Mouse (Mus musculus): ENCODE results near the gene Fv1. TPM values are rescaled to one million over a fixed set of nuclear protein-coding genes. Genes with fewer than 3 reads are reported as not detected.

Gene Fv1
- polyA plus RNA-seq, 1 experiment from 2014 or later: 14.7 TPM

GRCm38 (mm10) chr4:147887277-147887676, 18.5 kb downstream of the Fv1 start:
- DNase-seq (ENCODE audit: low spot score) (no peak), ATAC-seq (replicated peaks; ENCODE audit: insufficient number of reproducible peaks, low FRiP score, low TSS enrichment, low read depth) (no peak)
- no peaks in the 10 kb centered on the region for H3K27me3 ChIP-seq (ENCODE audit: control insufficient read depth, insufficient read depth, low read length)
- no peak overlapping the region for H3K9ac ChIP-seq (replicated peaks; ENCODE audit: low read length)
- H3K9me3 ChIP-seq (replicated peaks; ENCODE audit: control insufficient read depth, low read length): no peaks in the 10 kb centered on the region
- 91% methylated on average over 7 of the region's 7 CpGs for WGBS
- no peak overlapping the region for H3K27ac ChIP-seq (replicated peaks; ENCODE audit: low read depth, low read length)
- no peaks in the 10 kb centered on the region for H3K4me1 ChIP-seq (ENCODE audit: control insufficient read depth, insufficient read depth, low read length)
- H3K4me2 ChIP-seq (ENCODE audit: low read depth, low read length): no peak overlapping the region
- H3K4me3 ChIP-seq (ENCODE audit: low read depth, low read length): no peak overlapping the region
- H3K36me3 ChIP-seq (replicated peaks; ENCODE audit: control insufficient read depth, insufficient read depth, low read depth, low read length): peaks cover 8% of the 10 kb centered on the region

- H3K4me3 ChIP-seq (ENCODE audit: low read depth, low read length): no peak overlapping the region
- H3K9me3 ChIP-seq (replicated peaks; ENCODE audit: control insufficient read depth, low read length): no peaks in the 10 kb centered on the region
- peaks cover 8% of the 10 kb centered on the region for H3K36me3 ChIP-seq (replicated peaks; ENCODE audit: control insufficient read depth, insufficient read depth, low read depth, low read length)
- H3K4me1 ChIP-seq (ENCODE audit: control insufficient read depth, insufficient read depth, low read length): no peaks in the 10 kb centered on the region
- no peak overlapping the region for H3K4me2 ChIP-seq (ENCODE audit: low read depth, low read length)
- DNase-seq (ENCODE audit: low spot score) (no peak), ATAC-seq (replicated peaks; ENCODE audit: insufficient number of reproducible peaks, low FRiP score, low TSS enrichment, low read depth) (no peak)
- no peak overlapping the region for H3K27ac ChIP-seq (replicated peaks; ENCODE audit: low read depth, low read length)
- 84% methylated on average over 4 of the region's 4 CpGs for WGBS
- no peak overlapping the region for H3K9ac ChIP-seq (replicated peaks; ENCODE audit: low read length)
- no peaks in the 10 kb centered on the region for H3K27me3 ChIP-seq (ENCODE audit: control insufficient read depth, insufficient read depth, low read length)
Measured at GRCm38 (mm10) chr4:147888237-147888636, 19.5 kb downstream of the Fv1 start.

- Histone ChIP-seq H3K36me3 (replicated peaks; ENCODE audit: control insufficient read depth, insufficient read depth, low read depth, low read length) (peaks cover 8% of the 10 kb centered on the region), H3K4me3 (ENCODE audit: low read depth, low read length) (no peak overlapping the region), H3K9me3 (replicated peaks; ENCODE audit: control insufficient read depth, low read length) (no peaks in the 10 kb centered on the region), H3K9ac (replicated peaks; ENCODE audit: low read length) (no peak overlapping the region), H3K27ac (replicated peaks; ENCODE audit: low read depth, low read length) (no peak overlapping the region), H3K27me3 (ENCODE audit: control insufficient read depth, insufficient read depth, low read length) (no peaks in the 10 kb centered on the region), H3K4me1 (ENCODE audit: control insufficient read depth, insufficient read depth, low read length) (no peaks in the 10 kb centered on the region), H3K4me2 (ENCODE audit: low read depth, low read length) (no peak overlapping the region)
- WGBS: 90% methylated on average over 6 of the region's 6 CpGs
- ATAC-seq (replicated peaks; ENCODE audit: insufficient number of reproducible peaks, low FRiP score, low TSS enrichment, low read depth): no peak
- no peak for DNase-seq (ENCODE audit: low spot score)
Measured at GRCm38 (mm10) chr4:147890341-147890740, 21.6 kb downstream of the Fv1 start.

GRCm38 (mm10) chr4:147895815-147896330, 27.1 kb downstream of the Fv1 start:
- no peak overlapping the region for H3K4me3 ChIP-seq (ENCODE audit: low read depth, low read length)
- H3K27me3 ChIP-seq (ENCODE audit: control insufficient read depth, insufficient read depth, low read length): no peaks in the 10 kb centered on the region
- WGBS: 85% methylated on average over 4 of the region's 4 CpGs
- no peak overlapping the region for H3K27ac ChIP-seq (replicated peaks; ENCODE audit: low read depth, low read length)
- ATAC-seq (replicated peaks; ENCODE audit: insufficient number of reproducible peaks, low FRiP score, low TSS enrichment, low read depth) (no peak), DNase-seq (ENCODE audit: low spot score) (no peak)
- H3K36me3 ChIP-seq (replicated peaks; ENCODE audit: control insufficient read depth, insufficient read depth, low read depth, low read length): peaks cover 6% of the 10 kb centered on the region
- H3K9ac ChIP-seq (replicated peaks; ENCODE audit: low read length): no peak overlapping the region
- no peak overlapping the region for H3K4me2 ChIP-seq (ENCODE audit: low read depth, low read length)
- H3K9me3 ChIP-seq (replicated peaks; ENCODE audit: control insufficient read depth, low read length): no peaks in the 10 kb centered on the region
- H3K4me1 ChIP-seq (ENCODE audit: control insufficient read depth, insufficient read depth, low read length): no peaks in the 10 kb centered on the region

- ATAC-seq (replicated peaks; ENCODE audit: insufficient number of reproducible peaks, low FRiP score, low TSS enrichment, low read depth) (no peak), DNase-seq (ENCODE audit: low spot score) (no peak)
- no peak overlapping the region for H3K9ac ChIP-seq (replicated peaks; ENCODE audit: low read length)
- H3K36me3 ChIP-seq (replicated peaks; ENCODE audit: control insufficient read depth, insufficient read depth, low read depth, low read length): peaks cover 6% of the 10 kb centered on the region
- H3K9me3 ChIP-seq (replicated peaks; ENCODE audit: control insufficient read depth, low read length): no peaks in the 10 kb centered on the region
- no peak overlapping the region for H3K27ac ChIP-seq (replicated peaks; ENCODE audit: low read depth, low read length)
- WGBS: 48% methylated on average over 1 of the region's 1 CpGs
- H3K4me2 ChIP-seq (ENCODE audit: low read depth, low read length): no peak overlapping the region
- no peaks in the 10 kb centered on the region for H3K27me3 ChIP-seq (ENCODE audit: control insufficient read depth, insufficient read depth, low read length)
- no peaks in the 10 kb centered on the region for H3K4me1 ChIP-seq (ENCODE audit: control insufficient read depth, insufficient read depth, low read length)
- H3K4me3 ChIP-seq (ENCODE audit: low read depth, low read length): no peak overlapping the region
Measured at GRCm38 (mm10) chr4:147896411-147896810, 27.6 kb downstream of the Fv1 start.

- WGBS: 93% methylated on average over 3 of the region's 3 CpGs
Measured at GRCm38 (mm10) chr4:147897348-147897747, 28.6 kb downstream of the Fv1 start.

GRCm38 (mm10) chr4:147900452-147900851, 31.7 kb downstream of the Fv1 start:
- Histone ChIP-seq H3K9ac (replicated peaks; ENCODE audit: low read length) (no peak overlapping the region), H3K9me3 (replicated peaks; ENCODE audit: control insufficient read depth, low read length) (no peaks in the 10 kb centered on the region), H3K4me1 (ENCODE audit: control insufficient read depth, insufficient read depth, low read length) (no peaks in the 10 kb centered on the region), H3K36me3 (replicated peaks; ENCODE audit: control insufficient read depth, insufficient read depth, low read depth, low read length) (peaks cover 6% of the 10 kb centered on the region), H3K27ac (replicated peaks; ENCODE audit: low read depth, low read length) (no peak overlapping the region), H3K27me3 (ENCODE audit: control insufficient read depth, insufficient read depth, low read length) (no peaks in the 10 kb centered on the region), H3K4me3 (ENCODE audit: low read depth, low read length) (no peak overlapping the region), H3K4me2 (ENCODE audit: low read depth, low read length) (no peak overlapping the region)
- no peak for DNase-seq (ENCODE audit: low spot score)
- WGBS: 92% methylated on average over 7 of the region's 7 CpGs
- ATAC-seq (replicated peaks; ENCODE audit: insufficient number of reproducible peaks, low FRiP score, low TSS enrichment, low read depth): no peak

More at GRCm38 (mm10) chr4:147897348-147897747, 28.6 kb downstream of the Fv1 start:
- H3K4me2 ChIP-seq (ENCODE audit: low read depth, low read length): no peak overlapping the region
- H3K9ac ChIP-seq (replicated peaks; ENCODE audit: low read length): no peak overlapping the region
- H3K27me3 ChIP-seq (ENCODE audit: control insufficient read depth, insufficient read depth, low read length): no peaks in the 10 kb centered on the region
- no peak for DNase-seq (ENCODE audit: low spot score)
- no peak overlapping the region for H3K4me3 ChIP-seq (ENCODE audit: low read depth, low read length)
- ATAC-seq (replicated peaks; ENCODE audit: insufficient number of reproducible peaks, low FRiP score, low TSS enrichment, low read depth): no peak
- H3K9me3 ChIP-seq (replicated peaks; ENCODE audit: control insufficient read depth, low read length): no peaks in the 10 kb centered on the region
- H3K36me3 ChIP-seq (replicated peaks; ENCODE audit: control insufficient read depth, insufficient read depth, low read depth, low read length): peaks cover 6% of the 10 kb centered on the region
- H3K27ac ChIP-seq (replicated peaks; ENCODE audit: low read depth, low read length): no peak overlapping the region
- no peaks in the 10 kb centered on the region for H3K4me1 ChIP-seq (ENCODE audit: control insufficient read depth, insufficient read depth, low read length)

GRCm38 (mm10) chr4:147902906-147903500, 34.2 kb downstream of the Fv1 start:
- H3K36me3 ChIP-seq (replicated peaks; ENCODE audit: control insufficient read depth, insufficient read depth, low read depth, low read length): no peaks in the 10 kb centered on the region; the same call in 1 of the 2 replicates
- no peaks in the 10 kb centered on the region for H3K9me3 ChIP-seq (replicated peaks; ENCODE audit: control insufficient read depth, low read length)
- ATAC-seq (replicated peaks; ENCODE audit: insufficient number of reproducible peaks, low FRiP score, low TSS enrichment, low read depth) (no peak), DNase-seq (ENCODE audit: low spot score) (no peak)
- H3K27ac ChIP-seq (replicated peaks; ENCODE audit: low read depth, low read length): no peak overlapping the region
- no peaks in the 10 kb centered on the region for H3K27me3 ChIP-seq (ENCODE audit: control insufficient read depth, insufficient read depth, low read length)
- H3K4me1 ChIP-seq (ENCODE audit: control insufficient read depth, insufficient read depth, low read length): no peaks in the 10 kb centered on the region
- no peak overlapping the region for H3K4me2 ChIP-seq (ENCODE audit: low read depth, low read length)
- no peak overlapping the region for H3K4me3 ChIP-seq (ENCODE audit: low read depth, low read length)
- H3K9ac ChIP-seq (replicated peaks; ENCODE audit: low read length): no peak overlapping the region
- 91% methylated on average over 12 of the region's 12 CpGs for WGBS

Measured in embryonic facial prominence, embryonic 11.5 days (tissue).